Mouse (Mus musculus) small intestine, adult 2 months (tissue): ENCODE results near the gene Gabbr1.

Experiments used
- CTCF ChIP-seq: fragments of 200-500 bp; IDR thresholded peaks from 2 replicates; pipeline ENCODE4 v1.5.1; 2012; ENCODE audit warnings: low read depth, mild to moderate bottlenecking, control low read depth, inconsistent platforms, low read length, moderate library complexity, mixed read lengths; ENCODE audit not compliant: insufficient replicate concordance, insufficient read length; ENCODE audit errors: extremely low read depth
- POLR2A ChIP-seq: fragments of 200-500 bp; IDR thresholded peaks from 2 replicates; pipeline ENCODE4 v1.6.1; 2012; ENCODE audit warnings: low read depth, mild to moderate bottlenecking, control low read depth, inconsistent platforms, low read length, moderate library complexity

GRCm38 (mm10) chr17:37002364-37003330 lies 43.1 kb upstream of the Gabbr1 start:
- TF ChIP-seq CTCF (no peak), POLR2A (no peak)
